Mouse (Mus musculus): ENCODE measurements around the gene Trmt44. TPM values are rescaled to one million over a fixed set of nuclear protein-coding genes. Genes with fewer than 3 reads are reported as not detected.
A peak's percentile ranks its signal among the peaks of the same experiment; 100 is the strongest.
"Not testable (repeated sequence)": the region's sequence is repeated elsewhere in the genome, so short reads cannot be mapped to it uniquely, and the experiment has no call there.

The Trmt44 gene
- total RNA-seq, 2 experiments from 2014 or later, result 1.7 TPM

GRCm38 (mm10) chr5:35592081-35592736 lies 17.3 kb upstream of the Trmt44 start:
- no peak for DNase-seq (ENCODE audit: low spot score)

- DNase-seq (ENCODE audit: low spot score), result no peak
These were observed 16.6 kb upstream of the Trmt44 start for GRCm38 (mm10) chr5:35591497-35591896.

GRCm38 (mm10) chr5:35584259-35584658 lies 9.4 kb upstream of the Trmt44 start:
- DNase-seq (ENCODE audit: low spot score), result not testable (repeated sequence)

GRCm38 (mm10) chr5:35583221-35583783 lies 8.4 kb upstream of the Trmt44 start:
- no peak for DNase-seq (ENCODE audit: low spot score)

GRCm38 (mm10) chr5:35582445-35583220 lies 7.8 kb upstream of the Trmt44 start, which contains the start of gene Acox3:
Gene Acox3 (plus strand): TSS chr5:35583040.
- peak; percentile 98 for DNase-seq (ENCODE audit: low spot score)

GRCm38 (mm10) chr5:35580156-35580922 lies 5.5 kb upstream of the Trmt44 start:
- DNase-seq (ENCODE audit: low spot score), result no peak

GRCm38 (mm10) chr5:35579247-35579893 lies 4.5 kb upstream of the Trmt44 start:
- no peak for DNase-seq (ENCODE audit: low spot score)

- DNase-seq (ENCODE audit: low spot score), result no peak
These were observed 3.5 kb upstream of the Trmt44 start for GRCm38 (mm10) chr5:35578411-35578810.

- no peak for DNase-seq (ENCODE audit: low spot score)
These were observed 1.6 kb upstream of the Trmt44 start for GRCm38 (mm10) chr5:35576409-35577020.

- DNase-seq (ENCODE audit: low spot score), result no peak
These were observed 3.3 kb downstream of the Trmt44 start for GRCm38 (mm10) chr5:35571546-35571945.

- no peak for DNase-seq (ENCODE audit: low spot score)
These were observed 8.2 kb downstream of the Trmt44 start for GRCm38 (mm10) chr5:35566632-35567031.

- no peak for DNase-seq (ENCODE audit: low spot score)
These were observed 9.7 kb downstream of the Trmt44 start for GRCm38 (mm10) chr5:35565217-35565616.

GRCm38 (mm10) chr5:35563449-35563848 lies 11.4 kb downstream of the Trmt44 start:
- DNase-seq (ENCODE audit: low spot score), result peak; percentile 64

GRCm38 (mm10) chr5:35562616-35563015 lies 12.3 kb downstream of the Trmt44 start:
- DNase-seq (ENCODE audit: low spot score), result no peak

- no peak for DNase-seq (ENCODE audit: low spot score)
These were observed 15.4 kb downstream of the Trmt44 start for GRCm38 (mm10) chr5:35559447-35559846.

- no peak for DNase-seq (ENCODE audit: low spot score)
These were observed 16.8 kb downstream of the Trmt44 start for GRCm38 (mm10) chr5:35557946-35558621.

- no peak for DNase-seq (ENCODE audit: low spot score)
These were observed 18.5 kb downstream of the Trmt44 start for GRCm38 (mm10) chr5:35556393-35556792.

- DNase-seq (ENCODE audit: low spot score), result no peak
These were observed 21.9 kb downstream of the Trmt44 start for GRCm38 (mm10) chr5:35552838-35553539.

Data from gastrocnemius, adult 18-20 months (tissue).